Mouse (Mus musculus) liver, postnatal 0 days (tissue): ENCODE results near the gene Pccb.

Experiments used
- CTCF ChIP-seq: sonication (generic); IDR thresholded peaks from 2 replicates; pipeline ENCODE4 v1.5.1; 2016; ENCODE audit warnings: antibody characterized with exemption, low read depth
- EP300 ChIP-seq: IDR thresholded peaks from 2 replicates; pipeline ENCODE4 v1.6.1; 2016; ENCODE audit warnings: antibody characterized with exemption, low read depth, mild to moderate bottlenecking

DNA sequence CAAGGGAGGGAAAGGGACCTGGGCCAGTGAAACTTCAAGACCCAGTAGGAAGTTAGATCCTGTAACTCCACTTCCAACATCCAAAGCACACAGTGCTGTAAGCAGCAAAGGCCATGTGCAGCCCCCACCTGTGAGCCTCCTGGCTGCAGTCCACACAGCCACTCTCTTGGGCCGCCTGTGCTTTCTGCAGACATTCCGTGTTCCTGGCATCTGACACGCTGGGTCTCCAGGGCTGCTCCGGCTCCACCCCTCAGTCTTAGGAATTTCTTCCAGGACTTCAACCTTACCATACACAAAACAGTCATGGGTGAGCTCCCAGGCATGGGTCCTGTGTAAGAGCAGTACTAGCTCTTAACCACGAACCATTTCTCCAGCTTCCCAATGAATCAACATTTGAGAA, 55.4 kb downstream of the Pccb start:
- no peak for TF ChIP-seq CTCF
- no peak for TF ChIP-seq EP300
